Mouse (Mus musculus): ENCODE data around the gene Chrm2.

Gene Chrm2

DNA sequence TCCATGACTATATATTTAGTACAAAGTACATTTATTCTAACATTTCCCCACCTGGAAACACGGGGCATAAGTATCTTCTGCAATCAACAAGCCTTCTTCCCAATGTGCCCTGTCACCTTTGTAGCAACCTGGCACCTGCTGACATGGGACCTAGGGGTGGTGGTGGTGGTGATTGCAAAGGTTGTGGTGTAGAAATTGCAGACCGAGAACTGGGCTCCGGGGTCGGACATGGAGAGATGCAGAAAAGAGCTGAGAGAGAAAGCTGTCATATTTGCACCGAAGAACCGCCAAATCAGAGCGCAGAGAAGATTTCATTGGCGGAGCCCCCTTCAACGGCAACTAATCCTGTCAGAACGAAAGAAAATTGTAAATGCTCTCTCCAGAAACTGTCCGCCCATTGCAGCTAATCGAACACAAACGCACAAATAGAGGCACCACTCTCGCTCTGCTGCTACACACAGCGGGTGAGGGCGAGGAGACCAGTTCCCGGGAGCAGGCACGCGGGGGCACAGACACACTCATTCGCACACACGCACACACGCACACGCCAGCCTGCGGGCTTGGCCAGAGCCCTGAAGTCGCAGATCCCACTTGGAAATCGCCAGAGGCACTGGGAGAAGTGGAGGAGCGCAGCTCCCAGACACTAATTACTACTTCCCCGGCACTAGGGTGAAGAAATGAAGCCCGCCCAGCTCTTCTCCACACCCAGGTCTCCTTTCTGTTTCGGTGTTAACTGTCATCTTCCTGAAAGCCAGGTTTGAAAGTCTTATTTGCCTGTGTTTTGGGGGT, at the start of gene Chrm2:
Chrm2 (plus strand) TSS at position 473 of the 789 bp plus-strand sequence.
- no peak for DNase-seq (ENCODE audit: low spot score)

- no peak for DNase-seq (ENCODE audit: low spot score)
Measured at GRCm38 (mm10) chr6:36373983-36374382, 13.9 kb upstream of the Chrm2 start.

DNA sequence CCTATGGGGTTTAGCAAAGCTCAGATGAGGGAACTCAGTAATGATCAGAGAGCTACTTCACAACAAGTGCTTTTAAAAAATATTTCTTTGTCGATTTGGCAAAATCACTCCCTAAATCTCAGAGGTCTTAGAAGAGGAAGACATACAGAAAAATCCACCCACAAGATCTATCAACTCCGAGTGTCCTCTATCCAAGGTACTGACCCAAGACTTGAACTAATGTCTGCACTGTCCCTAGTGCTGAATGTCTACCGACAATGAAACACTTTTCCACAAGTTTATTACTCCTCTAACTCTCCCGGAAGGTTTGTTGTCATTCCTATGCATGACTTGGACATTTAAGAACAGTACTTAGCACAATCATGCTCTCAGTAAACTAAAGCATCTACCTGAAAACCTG, 9.9 kb upstream of the Chrm2 start:
- no peak for DNase-seq (ENCODE audit: low spot score)

DNA sequence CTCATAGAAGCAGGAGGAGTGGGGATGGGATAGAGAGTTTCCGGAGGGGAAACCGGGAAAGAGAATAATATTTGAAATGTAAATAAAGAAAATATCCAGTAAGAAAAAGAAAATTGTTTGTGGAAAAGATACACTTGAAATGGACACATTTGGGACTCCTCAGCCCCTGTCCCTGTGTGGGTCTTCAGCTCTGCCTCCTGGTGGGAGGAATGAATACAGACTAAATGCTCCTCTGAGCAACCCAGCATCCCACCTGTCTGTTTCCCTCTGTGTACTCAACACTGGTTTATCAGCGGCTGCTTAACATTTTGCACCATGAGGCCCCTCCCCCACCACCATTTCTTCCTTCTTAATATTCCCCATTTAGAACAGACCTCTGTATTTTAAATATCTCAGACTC, 3.8 kb upstream of the Chrm2 start:
- DNase-seq (ENCODE audit: low spot score) = no peak

- no peak for DNase-seq (ENCODE audit: low spot score)
Measured at GRCm38 (mm10) chr6:36388401-36389259, 746 bp downstream of the Chrm2 start.

- DNase-seq (ENCODE audit: low spot score) = no peak
Measured at GRCm38 (mm10) chr6:36389260-36389965, 1.5 kb downstream of the Chrm2 start.

GRCm38 (mm10) chr6:36393705-36394104, 5.8 kb downstream of the Chrm2 start:
- no peak for DNase-seq (ENCODE audit: low spot score)

DNA sequence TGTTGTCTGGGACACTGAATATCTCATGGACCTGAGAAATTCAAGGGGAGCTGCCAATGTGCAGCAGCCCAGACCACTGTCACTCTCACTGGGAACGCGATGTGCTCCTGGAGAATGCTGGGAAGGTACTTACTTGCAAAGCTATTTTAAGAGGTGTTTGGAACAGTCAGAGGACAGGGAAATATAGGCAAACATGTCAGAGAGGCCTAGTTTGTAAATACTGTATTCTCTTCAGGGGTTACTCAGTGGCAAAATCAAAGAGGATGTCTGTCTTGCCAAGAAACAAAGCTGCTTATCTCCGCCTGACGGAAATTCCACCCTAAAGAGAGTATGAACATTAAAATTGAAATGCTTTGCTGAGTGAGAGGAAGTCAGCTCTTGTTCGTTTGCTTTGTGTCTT, 17.3 kb downstream of the Chrm2 start:
- no peak for DNase-seq (ENCODE audit: low spot score)

DNA sequence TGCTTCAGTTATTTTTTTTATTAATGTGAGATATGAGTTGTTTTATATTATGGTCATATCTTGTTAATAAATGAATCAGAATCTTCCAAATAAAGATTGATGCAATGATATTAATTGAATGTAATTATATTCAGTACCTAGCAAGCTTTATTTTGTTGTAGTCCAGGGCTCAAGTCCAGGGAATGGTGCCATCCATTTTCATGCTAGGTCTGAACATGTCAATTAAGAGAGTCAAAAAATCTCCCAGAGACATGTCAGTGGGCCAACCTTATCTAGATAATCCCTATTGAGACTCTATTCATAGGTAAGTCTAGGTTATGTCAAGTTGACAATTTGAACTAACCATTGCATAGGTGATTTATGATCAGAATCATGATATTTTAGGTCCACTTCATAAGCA, 21.1 kb downstream of the Chrm2 start:
- DNase-seq (ENCODE audit: low spot score) = no peak

GRCm38 (mm10) chr6:36410057-36410456, 22.2 kb downstream of the Chrm2 start:
- DNase-seq (ENCODE audit: low spot score) = no peak

- DNase-seq (ENCODE audit: low spot score) = no peak
Measured at GRCm38 (mm10) chr6:36419716-36420115, 31.8 kb downstream of the Chrm2 start.

DNA sequence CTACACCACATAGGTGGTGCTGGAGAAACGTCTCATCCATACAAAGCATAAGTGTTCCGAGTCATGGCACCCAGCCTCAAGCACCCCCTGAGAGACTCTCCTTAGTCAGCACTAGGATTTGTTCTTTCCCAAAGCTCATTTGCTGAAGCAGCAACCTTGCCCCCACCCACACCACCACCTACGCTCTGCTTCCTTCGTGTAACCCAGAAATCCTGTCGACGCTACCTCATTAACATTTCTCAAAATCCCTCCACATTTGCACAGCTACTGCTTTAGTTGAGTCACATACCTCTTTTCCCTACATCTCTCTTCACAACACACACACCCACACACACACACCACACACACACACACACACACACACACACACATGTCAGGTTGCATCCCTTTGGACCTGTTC, 50.1 kb downstream of the Chrm2 start:
- DNase-seq (ENCODE audit: low spot score) = no peak

- no peak for DNase-seq (ENCODE audit: low spot score)
Measured at GRCm38 (mm10) chr6:36439218-36439617, 51.3 kb downstream of the Chrm2 start.

DNA sequence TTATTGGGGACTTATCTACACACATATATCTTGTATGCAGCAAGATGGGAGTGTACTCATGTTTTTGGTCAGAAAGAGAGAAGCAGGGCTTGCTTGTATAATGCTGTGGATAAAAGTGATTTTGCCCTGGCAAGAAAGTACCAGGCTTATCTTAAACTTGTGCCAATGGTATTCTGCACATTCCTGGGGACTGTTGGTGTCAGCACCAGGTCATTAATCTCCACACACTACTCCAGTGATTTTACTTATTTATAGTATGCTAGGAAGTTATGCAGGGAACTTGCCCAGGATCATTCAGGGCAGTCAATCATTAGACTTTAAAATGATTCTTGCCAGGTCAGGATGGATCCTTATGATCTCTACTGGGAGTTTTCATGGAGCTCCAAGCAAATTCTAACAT, 63.6 kb downstream of the Chrm2 start:
- DNase-seq (ENCODE audit: low spot score) = no peak

DNA sequence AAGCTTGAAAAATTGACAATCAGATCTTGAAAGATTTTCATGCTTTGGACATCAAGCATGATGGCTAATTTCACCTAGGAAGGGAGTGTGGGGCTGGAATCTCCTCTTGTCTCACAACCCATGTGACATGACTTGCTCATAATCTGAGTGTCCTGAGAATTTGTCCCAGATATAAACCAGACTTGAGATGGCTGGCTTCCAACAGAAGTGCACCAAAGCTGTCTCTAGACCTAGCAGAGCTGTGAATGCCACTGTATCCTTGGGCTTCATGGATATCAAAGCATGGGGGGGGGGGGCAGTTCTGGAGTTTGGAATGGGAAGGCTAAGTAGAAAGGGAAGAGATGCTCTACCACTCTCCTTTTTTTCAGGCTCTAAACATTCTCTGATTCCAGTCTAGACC, 67.2 kb downstream of the Chrm2 start:
- DNase-seq (ENCODE audit: low spot score) = no peak

- DNase-seq (ENCODE audit: low spot score) = no peak
Measured at GRCm38 (mm10) chr6:36457015-36457414, 69.1 kb downstream of the Chrm2 start.

GRCm38 (mm10) chr6:36464008-36464407, 76.1 kb downstream of the Chrm2 start:
- no peak for DNase-seq (ENCODE audit: low spot score)

GRCm38 (mm10) chr6:36484132-36484665, 96.3 kb downstream of the Chrm2 start:
- DNase-seq (ENCODE audit: low spot score) = no peak

DNA sequence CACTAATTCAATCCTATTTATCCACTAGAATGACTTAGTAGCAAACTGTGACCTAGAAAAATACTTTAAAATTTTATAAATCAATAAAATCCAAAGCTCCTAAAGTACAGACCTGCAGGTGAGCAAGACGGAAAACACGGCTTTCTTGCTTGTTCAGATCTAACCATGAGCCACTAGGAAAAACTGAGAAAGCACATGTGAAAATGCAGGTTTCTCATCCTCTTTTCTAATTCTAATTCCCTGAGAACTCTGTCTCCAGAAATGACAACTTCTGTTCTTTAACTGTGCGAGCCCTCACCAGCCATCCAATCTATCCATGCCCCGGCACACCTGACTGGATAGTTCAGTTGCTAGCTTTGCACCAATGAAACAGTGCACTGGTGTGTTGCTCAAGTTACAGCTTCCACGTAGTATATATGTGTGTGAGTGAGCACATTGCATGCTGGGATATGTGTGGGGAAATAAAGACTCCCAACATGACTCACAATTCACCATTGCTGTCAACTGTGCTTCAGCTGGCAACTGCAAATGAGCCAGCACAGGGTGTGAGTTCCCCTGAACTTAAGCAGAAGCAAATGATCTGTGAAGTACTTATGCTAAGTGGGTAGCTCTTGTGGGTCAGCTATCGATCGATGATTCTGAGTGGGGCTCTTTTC, 119.3 kb downstream of the Chrm2 start:
- no peak for DNase-seq (ENCODE audit: low spot score)

- DNase-seq (ENCODE audit: low spot score) = no peak
Measured at GRCm38 (mm10) chr6:36507946-36508345, 120.1 kb downstream of the Chrm2 start.

DNA sequence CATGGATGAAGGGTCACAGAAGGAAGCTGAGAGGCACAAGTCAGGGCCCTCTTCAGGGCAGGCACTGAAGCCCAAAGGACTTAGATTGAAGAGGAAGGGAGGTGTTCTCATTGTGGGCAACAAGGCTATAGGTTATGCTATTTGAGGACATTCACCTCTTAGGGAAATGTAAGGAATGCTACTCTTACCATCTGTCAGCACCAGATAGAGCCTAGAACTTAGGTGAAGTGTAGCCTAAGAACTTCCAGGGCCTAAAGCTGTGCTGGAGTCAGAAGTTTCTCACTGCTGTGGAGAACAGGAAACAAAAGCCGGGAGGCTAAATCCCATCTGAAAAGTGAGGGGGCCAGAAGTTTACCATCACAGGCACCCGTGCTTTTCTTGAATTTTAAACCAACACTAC, 120.6 kb downstream of the Chrm2 start:
- DNase-seq (ENCODE audit: low spot score) = no peak

GRCm38 (mm10) chr6:36516508-36516907, 128.6 kb downstream of the Chrm2 start:
- no peak for DNase-seq (ENCODE audit: low spot score)
